Mouse (Mus musculus) hindbrain, embryonic 16.5 days (tissue): ENCODE data around the gene Tacr3. TPM values are rescaled to one million over a fixed set of nuclear protein-coding genes. Genes with fewer than 3 reads are reported as not detected.

Experiments
- ATAC-seq: fragments of 200-750 bp; cut with Nextera tagmentation; 2 replicates; pipeline ENCODE4 v1.8.0; 2017; ENCODE audit warnings: moderate TSS enrichment, moderate library complexity
- H3K27ac ChIP-seq: fragments of 300-500 bp; sonication (generic); 2 replicates; pipeline ENCODE4 v1.5.1; 2014; ENCODE audit warnings: low read depth, mild to moderate bottlenecking, control low read depth, low read length, moderate library complexity
- H3K27me3 ChIP-seq: fragments of 300-500 bp; sonication (generic); replicated peaks from 2 replicates; pipeline ENCODE4 v1.6.1; 2014; ENCODE audit warnings: low read length; ENCODE audit not compliant: control insufficient read depth, insufficient read depth
- H3K36me3 ChIP-seq: fragments of 300-500 bp; sonication (generic); 2 replicates; pipeline ENCODE4 v1.6.1; 2014; ENCODE audit warnings: mild to moderate bottlenecking, low read length, moderate library complexity, mixed read lengths; ENCODE audit not compliant: control insufficient read depth, insufficient read depth
- H3K4me1 ChIP-seq: fragments of 300-500 bp; sonication (generic); 2 replicates; pipeline ENCODE4 v1.6.1; 2014; ENCODE audit warnings: low read depth, low read length; ENCODE audit not compliant: control insufficient read depth, insufficient read depth
- H3K4me2 ChIP-seq: fragments of 300-500 bp; sonication (generic); 2 replicates; pipeline ENCODE4 v1.6.1; 2014; ENCODE audit warnings: mild to moderate bottlenecking, low read length, control low read depth, moderate library complexity
- H3K4me3 ChIP-seq: fragments of 300-500 bp; sonication (generic); 2 replicates; pipeline ENCODE4 v1.5.1; 2014; ENCODE audit warnings: mild to moderate bottlenecking, low read length, control low read depth, moderate library complexity
- H3K9ac ChIP-seq: fragments of 300-500 bp; sonication (generic); 2 replicates; pipeline ENCODE4 v1.6.1; 2014; ENCODE audit warnings: low read depth, mild to moderate bottlenecking, control low read depth, low read length, moderate library complexity
- H3K9me3 ChIP-seq: fragments of 300-500 bp; sonication (generic); 2 replicates; pipeline ENCODE4 v1.6.1; 2014; ENCODE audit warnings: mild to moderate bottlenecking, low read length, moderate library complexity; ENCODE audit not compliant: control insufficient read depth
- WGBS: fragments of 180-500 bp; shearing (Covaris S2); extraction: QIAGEN DNeasy Blood & Tissue Kit; methylation state at CpG from one replicate; pipeline ENCODE4 v1.1.7; 2014; 5-methylcytosine and 5-hydroxymethylcytosine counted together
- polyA plus RNA-seq: library from polyadenylated mRNA; unstranded; fragments of >200 nt; fragmentation: Nextera tagmentation; extraction: Ambion mirVana; gene quantifications from 2 replicates; pipeline ENCODE4 v1.2.1, GENCODE M21; 2015

Gene Tacr3
- polyA plus RNA-seq, 1 experiment from 2014 or later: 6.6 TPM

DNA sequence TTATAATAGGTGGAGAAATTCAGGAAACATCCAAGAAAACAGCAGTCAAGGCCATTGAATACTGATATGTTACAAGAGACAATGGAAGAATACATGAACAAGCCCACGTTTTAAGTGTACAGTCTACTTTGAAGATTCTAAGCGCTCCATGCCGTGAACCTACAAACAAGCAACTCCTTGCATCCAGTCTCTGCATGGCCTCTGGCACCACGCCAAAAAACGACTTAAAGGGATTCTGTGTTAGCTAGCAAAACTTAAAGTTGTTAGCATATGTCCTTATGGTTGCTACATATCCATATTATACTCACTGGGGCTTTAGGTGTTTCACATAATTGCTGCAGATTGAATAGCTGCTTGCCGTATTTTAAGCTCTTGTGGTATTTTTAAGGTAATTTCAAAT lies 134.7 kb downstream of the Tacr3 start:
- Histone ChIP-seq H3K9ac (no peak overlapping the region), H3K4me1 (no peaks in the 10 kb centered on the region), H3K4me2 (no peak overlapping the region), H3K9me3 (no peaks in the 10 kb centered on the region), H3K27me3 (no peaks in the 10 kb centered on the region), H3K36me3 (no peaks in the 10 kb centered on the region), H3K4me3 (no peak overlapping the region), H3K27ac (no peak overlapping the region)
- ATAC-seq: no peak
- 47% methylated on average over 6 of the region's 6 CpGs for WGBS

DNA sequence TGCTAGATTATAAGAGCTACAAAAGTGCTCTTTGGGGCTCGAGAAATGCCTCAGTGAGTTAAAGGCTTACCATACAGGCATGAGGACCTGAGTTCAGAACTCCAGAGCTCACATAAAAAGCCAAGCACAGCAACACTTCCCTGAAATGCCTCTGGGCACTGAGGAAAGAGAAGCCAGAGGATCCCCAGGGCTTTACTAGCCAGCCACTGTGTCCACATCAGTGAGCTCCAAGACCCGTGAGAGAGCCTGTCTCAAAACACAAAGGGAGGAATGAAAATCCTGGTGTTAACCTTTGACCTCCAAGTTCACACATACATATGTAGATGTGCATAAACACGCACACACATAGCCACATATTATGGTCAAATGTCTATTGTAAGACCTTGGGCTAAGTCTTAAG lies 150.1 kb downstream of the Tacr3 start:
- Histone ChIP-seq H3K4me2 (no peak overlapping the region), H3K9ac (no peak overlapping the region), H3K4me1 (no peaks in the 10 kb centered on the region), H3K27ac (no peak overlapping the region), H3K36me3 (no peaks in the 10 kb centered on the region), H3K27me3 (no peaks in the 10 kb centered on the region), H3K4me3 (no peak overlapping the region), H3K9me3 (no peaks in the 10 kb centered on the region)
- no peak for ATAC-seq
- 40% methylated on average over 3 of the region's 3 CpGs for WGBS

DNA sequence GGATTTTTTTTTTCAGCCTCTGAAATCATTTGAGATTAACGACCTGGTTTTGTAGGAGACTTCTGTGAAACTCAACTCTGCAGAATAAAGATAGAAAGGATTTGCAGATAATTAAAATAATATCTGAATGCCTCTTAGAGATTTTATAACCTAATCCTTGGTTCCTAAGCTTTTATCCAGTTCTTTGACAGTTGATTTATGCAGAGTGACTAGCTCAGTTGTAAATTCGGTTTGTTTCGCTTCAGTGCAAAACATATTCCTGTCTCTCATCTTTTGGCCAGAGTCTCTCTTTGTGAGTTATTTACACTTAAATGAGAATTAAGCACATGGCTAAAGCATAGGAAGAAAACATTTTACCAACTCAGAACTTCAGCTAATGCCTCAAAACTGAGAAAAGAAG lies 151.3 kb downstream of the Tacr3 start:
- no peaks in the 10 kb centered on the region for H3K9me3 ChIP-seq
- H3K4me1 ChIP-seq: no peaks in the 10 kb centered on the region
- ATAC-seq: no peak
- no peaks in the 10 kb centered on the region for H3K36me3 ChIP-seq
- H3K9ac ChIP-seq: no peak overlapping the region
- 77% methylated on average over 3 of the region's 3 CpGs for WGBS
- H3K4me3 ChIP-seq: no peak overlapping the region
- H3K27ac ChIP-seq: no peak overlapping the region
- no peak overlapping the region for H3K4me2 ChIP-seq
- H3K27me3 ChIP-seq: no peaks in the 10 kb centered on the region
